Mouse (Mus musculus) hindbrain, embryonic 13.5 days (tissue): ENCODE results near the gene Dennd6b. TPM values are rescaled to one million over a fixed set of nuclear protein-coding genes. Genes with fewer than 3 reads are reported as not detected.
A peak's percentile ranks its signal among the peaks of the same experiment; 100 is the strongest.

Source experiments
- ATAC-seq: fragments of 200-750 bp; cut with Nextera tagmentation; 2 replicates; pipeline ENCODE4 v1.8.0; 2017; ENCODE audit warnings: moderate TSS enrichment; ENCODE audit not compliant: low FRiP score
- H3K27ac ChIP-seq: fragments of 300-500 bp; sonication (generic); 2 replicates; pipeline ENCODE4 v1.5.1; 2015; ENCODE audit warnings: inconsistent platforms, mild to moderate bottlenecking, moderate library complexity
- H3K27me3 ChIP-seq: fragments of 300-500 bp; sonication (generic); 2 replicates; pipeline ENCODE4 v1.6.1; 2015; ENCODE audit warnings: mild to moderate bottlenecking, inconsistent platforms
- H3K36me3 ChIP-seq: fragments of 300-500 bp; sonication (generic); 2 replicates; pipeline ENCODE4 v1.6.1; 2015; ENCODE audit warnings: mild to moderate bottlenecking, inconsistent platforms
- H3K4me1 ChIP-seq: fragments of 300-500 bp; sonication (generic); replicated peaks from 2 replicates; pipeline ENCODE4 v1.6.1; 2015; ENCODE audit warnings: inconsistent platforms
- H3K4me2 ChIP-seq: fragments of 300-500 bp; sonication (generic); 2 replicates; pipeline ENCODE4 v1.6.1; 2015; ENCODE audit warnings: inconsistent platforms, mild to moderate bottlenecking, moderate library complexity
- H3K4me3 ChIP-seq: fragments of 300-500 bp; sonication (generic); 2 replicates; pipeline ENCODE4 v1.5.1; 2015; ENCODE audit warnings: mild to moderate bottlenecking, inconsistent platforms
- H3K9ac ChIP-seq: fragments of 300-500 bp; sonication (generic); 2 replicates; pipeline ENCODE4 v1.6.1; 2015; ENCODE audit warnings: mild to moderate bottlenecking, inconsistent platforms
- H3K9me3 ChIP-seq: fragments of 300-500 bp; sonication (generic); 2 replicates; pipeline ENCODE4 v1.6.1; 2016; ENCODE audit warnings: inconsistent platforms
- WGBS: fragments of 180-500 bp; shearing (Covaris S2); methylation state at CpG from one replicate; pipeline ENCODE4 v1.1.7; 2015; 5-methylcytosine and 5-hydroxymethylcytosine counted together
- polyA plus RNA-seq: library from polyadenylated mRNA; unstranded; fragments of >200 nt; fragmentation: Nextera tagmentation; extraction: Ambion mirVana; gene quantifications from 2 replicates; pipeline ENCODE4 v1.2.1, GENCODE M21; 2015

Dennd6b gene
- polyA plus RNA-seq, 1 experiment from 2014 or later, result 75.1 TPM

GRCm38 (mm10) chr15:89172276-89172935 lies 23.9 kb downstream of the Dennd6b start:
- peak overlapping the region; percentile 57 for H3K4me3 ChIP-seq
- 28% methylated on average over 17 of the region's 17 CpGs for WGBS
- H3K27me3 ChIP-seq, result 0 out of 2 replicates have a peak, but pooled peaks cover 3% of the 10 kb centered on the region
- H3K9me3 ChIP-seq, result no peaks in the 10 kb centered on the region
- peaks cover 26% of the 10 kb centered on the region for H3K36me3 ChIP-seq
- peak overlapping the region; percentile 99 for H3K4me2 ChIP-seq
- peak overlapping the region; percentile 83 for H3K27ac ChIP-seq
- peak overlapping the region; percentile 80 for H3K9ac ChIP-seq
- H3K4me1 ChIP-seq, result peaks cover 82% of the 10 kb centered on the region
- no peak for ATAC-seq

- WGBS, result 89% methylated on average over 5 of the region's 5 CpGs
- Histone ChIP-seq H3K27ac (no peak overlapping the region), H3K4me2 (no peak overlapping the region), H3K4me3 (no peak overlapping the region), H3K36me3 (peaks cover 35% of the 10 kb centered on the region), H3K4me1 (peaks cover 73% of the 10 kb centered on the region), H3K27me3 (0 out of 2 replicates have a peak, but pooled peaks cover 3% of the 10 kb centered on the region), H3K9ac (peak overlapping the region; percentile 80; the same call in 1 of the 2 replicates), H3K9me3 (no peaks in the 10 kb centered on the region)
- ATAC-seq, result no peak
Observed at GRCm38 (mm10) chr15:89171526-89172051, 24.7 kb downstream of the Dennd6b start.

- H3K4me2 ChIP-seq, result no peak overlapping the region
- 0 out of 2 replicates have a peak, but pooled peaks cover 3% of the 10 kb centered on the region for H3K27me3 ChIP-seq
- WGBS, result 64% methylated on average over 3 of the region's 3 CpGs
- H3K9ac ChIP-seq, result peak overlapping the region; percentile 46
- H3K9me3 ChIP-seq, result no peaks in the 10 kb centered on the region
- H3K4me1 ChIP-seq, result peaks cover 58% of the 10 kb centered on the region
- peak overlapping the region; percentile 58; the same call in 1 of the 2 replicates for H3K27ac ChIP-seq
- no peak for ATAC-seq
- H3K4me3 ChIP-seq, result no peak overlapping the region
- peaks cover 49% of the 10 kb centered on the region for H3K36me3 ChIP-seq
Observed at GRCm38 (mm10) chr15:89170102-89170501, 26.2 kb downstream of the Dennd6b start.

GRCm38 (mm10) chr15:89169431-89169830 lies 26.9 kb downstream of the Dennd6b start:
- peak; percentile 41; the same call in 1 of the 2 replicates for ATAC-seq
- Histone ChIP-seq H3K9me3 (no peaks in the 10 kb centered on the region), H3K4me1 (peaks cover 52% of the 10 kb centered on the region), H3K27ac (peak overlapping the region; percentile 58), H3K9ac (peak overlapping the region; percentile 46; the same call in 1 of the 2 replicates), H3K27me3 (no peaks in the 10 kb centered on the region), H3K36me3 (peaks cover 56% of the 10 kb centered on the region), H3K4me2 (peak overlapping the region; percentile 16; the same call in 1 of the 2 replicates), H3K4me3 (no peak overlapping the region)
- WGBS, result 7% methylated on average over 10 of the region's 10 CpGs

GRCm38 (mm10) chr15:89168922-89169321 lies 27.4 kb downstream of the Dennd6b start:
- H3K4me1 ChIP-seq, result peaks cover 47% of the 10 kb centered on the region
- H3K9ac ChIP-seq, result 0 out of 2 replicates have a peak overlapping the region, but pooled peaks have one; percentile 30
- peak overlapping the region; percentile 58 for H3K27ac ChIP-seq
- 58% methylated on average over 10 of the region's 10 CpGs for WGBS
- peaks cover 61% of the 10 kb centered on the region for H3K36me3 ChIP-seq
- no peak for ATAC-seq
- no peak overlapping the region for H3K4me3 ChIP-seq
- H3K27me3 ChIP-seq, result no peaks in the 10 kb centered on the region
- H3K9me3 ChIP-seq, result no peaks in the 10 kb centered on the region
- peak overlapping the region; percentile 16; the same call in 1 of the 2 replicates for H3K4me2 ChIP-seq

- WGBS, result 96% methylated on average over 12 of the region's 12 CpGs
- no peak overlapping the region for H3K27ac ChIP-seq
- H3K27me3 ChIP-seq, result no peaks in the 10 kb centered on the region
- no peak for ATAC-seq
- H3K4me1 ChIP-seq, result peaks cover 18% of the 10 kb centered on the region
- H3K4me2 ChIP-seq, result no peak overlapping the region
- H3K9me3 ChIP-seq, result no peaks in the 10 kb centered on the region
- no peak overlapping the region for H3K9ac ChIP-seq
- no peak overlapping the region for H3K4me3 ChIP-seq
- H3K36me3 ChIP-seq, result peaks cover 95% of the 10 kb centered on the region
Observed at GRCm38 (mm10) chr15:89165478-89165877, 30.8 kb downstream of the Dennd6b start.

- Histone ChIP-seq H3K9ac (no peak overlapping the region), H3K4me3 (no peak overlapping the region), H3K27ac (no peak overlapping the region), H3K4me2 (no peak overlapping the region), H3K9me3 (no peaks in the 10 kb centered on the region), H3K36me3 (peaks cover 100% of the 10 kb centered on the region), H3K27me3 (no peaks in the 10 kb centered on the region), H3K4me1 (no peaks in the 10 kb centered on the region)
- ATAC-seq, result no peak
- 97% methylated on average over 8 of the region's 9 CpGs for WGBS
Observed at GRCm38 (mm10) chr15:89161397-89161796, 34.9 kb downstream of the Dennd6b start.

- no peaks in the 10 kb centered on the region for H3K4me1 ChIP-seq
- 93% methylated on average over 16 of the region's 16 CpGs for WGBS
- peaks cover 100% of the 10 kb centered on the region for H3K36me3 ChIP-seq
- no peaks in the 10 kb centered on the region for H3K27me3 ChIP-seq
- H3K4me2 ChIP-seq, result no peak overlapping the region
- H3K27ac ChIP-seq, result no peak overlapping the region
- no peak for ATAC-seq
- H3K9ac ChIP-seq, result no peak overlapping the region
- no peak overlapping the region for H3K4me3 ChIP-seq
- no peaks in the 10 kb centered on the region for H3K9me3 ChIP-seq
Observed at GRCm38 (mm10) chr15:89158516-89158915, 37.8 kb downstream of the Dennd6b start.

- Histone ChIP-seq H3K4me1 (no peaks in the 10 kb centered on the region), H3K27ac (no peak overlapping the region), H3K36me3 (peaks cover 98% of the 10 kb centered on the region), H3K9ac (no peak overlapping the region), H3K9me3 (no peaks in the 10 kb centered on the region), H3K27me3 (no peaks in the 10 kb centered on the region), H3K4me2 (no peak overlapping the region), H3K4me3 (no peak overlapping the region)
- 61% methylated on average over 7 of the region's 7 CpGs for WGBS
- no peak for ATAC-seq
Observed at GRCm38 (mm10) chr15:89157954-89158353, 38.3 kb downstream of the Dennd6b start.

GRCm38 (mm10) chr15:89152312-89152711 lies 44.0 kb downstream of the Dennd6b start:
- 0 out of 2 replicates have a peak, but pooled peaks have one; percentile 17 for ATAC-seq
- Histone ChIP-seq H3K27me3 (no peaks in the 10 kb centered on the region), H3K36me3 (peaks cover 41% of the 10 kb centered on the region), H3K9ac (peak overlapping the region; percentile 46; the same call in 1 of the 2 replicates), H3K9me3 (no peaks in the 10 kb centered on the region), H3K27ac (peak overlapping the region; percentile 58), H3K4me1 (peaks cover 37% of the 10 kb centered on the region), H3K4me2 (no peak overlapping the region), H3K4me3 (no peak overlapping the region)

- peaks cover 56% of the 10 kb centered on the region for H3K4me1 ChIP-seq
- peak overlapping the region; percentile 75 for H3K4me3 ChIP-seq
- H3K36me3 ChIP-seq, result peaks cover 28% of the 10 kb centered on the region
- 0 out of 2 replicates have a peak, but pooled peaks have one; percentile 8 for ATAC-seq
- peak overlapping the region; percentile 94 for H3K27ac ChIP-seq
- H3K27me3 ChIP-seq, result peaks cover 3% of the 10 kb centered on the region; the same call in 1 of the 2 replicates
- peak overlapping the region; percentile 93 for H3K9ac ChIP-seq
- no peaks in the 10 kb centered on the region for H3K9me3 ChIP-seq
- WGBS, result 3% methylated on average over 13 of the region's 13 CpGs
- H3K4me2 ChIP-seq, result peak overlapping the region; percentile 75
Observed at GRCm38 (mm10) chr15:89150041-89150390, 46.3 kb downstream of the Dennd6b start.

- H3K27ac ChIP-seq, result peak within 1 kb of the TSS; percentile 94
- under 1% methylated on average over 42 of the region's 61 CpGs for WGBS
- no peaks in the 10 kb centered on the region for H3K9me3 ChIP-seq
- peak within 1 kb of the TSS; percentile 93 for H3K9ac ChIP-seq
- ATAC-seq, result peak; percentile 71
- H3K27me3 ChIP-seq, result peaks cover 3% of the 10 kb centered on the region; the same call in 1 of the 2 replicates
- H3K36me3 ChIP-seq, result peaks cover 28% of the 10 kb centered on the region
- H3K4me1 ChIP-seq, result peaks cover 56% of the 10 kb centered on the region
- H3K4me3 ChIP-seq, result peak within 1 kb of the TSS; percentile 75
- H3K4me2 ChIP-seq, result peak within 1 kb of the TSS; percentile 75
Observed at GRCm38 (mm10) chr15:89149271-89150040, 46.8 kb downstream of the Dennd6b start, which contains the start of gene Mapk11. Gene Mapk11, minus strand, starts transcription at chr15:89149628.
